Mouse (Mus musculus) forebrain, embryonic 13.5 days (tissue): Measurements from ENCODE around the gene Wnt1. TPM values are rescaled to one million over a fixed set of nuclear protein-coding genes. Genes with fewer than 3 reads are reported as not detected.
"Not testable (repeated sequence)": the region's sequence is repeated elsewhere in the genome, so short reads cannot be mapped to it uniquely, and the experiment has no call there.

Experiments
- ATAC-seq: fragments of 200-750 bp; cut with Nextera tagmentation; 2 replicates; pipeline ENCODE4 v1.8.0; 2017
- H3K27ac ChIP-seq: fragments of 300-500 bp; sonication (generic); 2 replicates; pipeline ENCODE4 v1.5.1; 2015; ENCODE audit warnings: inconsistent platforms, mild to moderate bottlenecking, moderate library complexity
- H3K27me3 ChIP-seq: fragments of 300-500 bp; sonication (generic); 2 replicates; pipeline ENCODE4 v1.6.1; 2015; ENCODE audit warnings: mild to moderate bottlenecking, inconsistent platforms
- H3K36me3 ChIP-seq: fragments of 300-500 bp; sonication (generic); 2 replicates; pipeline ENCODE4 v1.6.1; 2015; ENCODE audit warnings: mild to moderate bottlenecking, inconsistent platforms; ENCODE audit not compliant: poor library complexity, severe bottlenecking
- H3K4me1 ChIP-seq: fragments of 300-500 bp; sonication (generic); 2 replicates; pipeline ENCODE4 v1.6.1; 2015; ENCODE audit warnings: inconsistent platforms
- H3K4me2 ChIP-seq: fragments of 300-500 bp; sonication (generic); 2 replicates; pipeline ENCODE4 v1.6.1; 2015; ENCODE audit warnings: inconsistent platforms, mild to moderate bottlenecking, moderate library complexity
- H3K4me3 ChIP-seq: fragments of 300-500 bp; sonication (generic); 2 replicates; pipeline ENCODE4 v1.5.1; 2015; ENCODE audit warnings: mild to moderate bottlenecking, inconsistent platforms
- H3K9ac ChIP-seq: fragments of 300-500 bp; sonication (generic); 2 replicates; pipeline ENCODE4 v1.6.1; 2015; ENCODE audit warnings: mild to moderate bottlenecking, inconsistent platforms
- H3K9me3 ChIP-seq: fragments of 300-500 bp; sonication (generic); replicated peaks from 2 replicates; pipeline ENCODE4 v1.6.1; 2016; ENCODE audit warnings: inconsistent platforms
- WGBS: fragments of 180-500 bp; shearing (Covaris S2); methylation state at CpG from one replicate; pipeline ENCODE4 v1.1.7; 2015; 5-methylcytosine and 5-hydroxymethylcytosine counted together
- polyA plus RNA-seq: library from polyadenylated mRNA; unstranded; fragments of >200 nt; fragmentation: Nextera tagmentation; extraction: Ambion mirVana; gene quantifications from 2 replicates; pipeline ENCODE4 v1.2.1, GENCODE M21; 2015

Gene Wnt1
- polyA plus RNA-seq, result not detected in 2 replicates

DNA sequence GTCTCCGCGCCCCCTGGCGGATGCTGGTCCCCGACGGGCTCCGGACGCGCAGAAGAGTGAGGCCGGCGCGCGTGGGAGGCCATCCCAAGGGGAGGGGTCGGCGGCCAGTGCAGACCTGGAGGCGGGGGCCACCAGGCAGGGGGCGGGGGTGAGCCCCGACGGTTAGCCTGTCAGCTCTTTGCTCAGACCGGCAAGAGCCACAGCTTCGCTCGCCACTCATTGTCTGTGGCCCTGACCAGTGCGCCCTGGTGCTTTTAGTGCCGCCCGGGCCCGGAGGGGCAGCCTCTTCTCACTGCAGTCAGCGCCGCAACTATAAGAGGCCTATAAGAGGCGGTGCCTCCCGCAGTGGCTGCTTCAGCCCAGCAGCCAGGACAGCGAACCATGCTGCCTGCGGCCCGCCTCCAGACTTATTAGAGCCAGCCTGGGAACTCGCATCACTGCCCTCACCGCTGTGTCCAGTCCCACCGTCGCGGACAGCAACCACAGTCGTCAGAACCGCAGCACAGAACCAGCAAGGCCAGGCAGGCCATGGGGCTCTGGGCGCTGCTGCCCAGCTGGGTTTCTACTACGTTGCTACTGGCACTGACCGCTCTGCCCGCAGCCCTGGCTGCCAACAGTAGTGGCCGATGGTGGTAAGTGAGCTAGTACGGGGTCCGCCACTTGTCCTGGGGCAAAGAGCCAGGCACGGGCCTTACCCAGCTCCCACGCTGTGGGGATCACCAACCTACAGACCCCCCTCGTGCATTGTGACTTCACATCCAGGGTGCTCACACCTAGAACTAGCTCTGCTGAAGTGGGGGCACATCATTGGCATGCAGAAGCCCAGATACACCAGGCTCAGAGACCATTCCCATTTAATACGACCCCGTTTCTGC is at the start of gene Wnt1:
Gene Wnt1, plus strand, starts transcription at position 197 of the 875 bp plus-strand sequence.
- Histone ChIP-seq H3K4me1 (peaks cover 23% of the 10 kb centered on the region), H3K9me3 (0 out of 2 replicates have a peak, but pooled peaks cover 4% of the 10 kb centered on the region), H3K4me2 (no peak within 1 kb of the TSS; the same call in 1 of the 2 replicates), H3K9ac (no peak within 1 kb of the TSS), H3K27ac (no peak within 1 kb of the TSS), H3K4me3 (no peak within 1 kb of the TSS; the same call in 1 of the 2 replicates), H3K36me3 (no peaks in the 10 kb centered on the region), H3K27me3 (peaks cover 99% of the 10 kb centered on the region)
- under 1% methylated on average over 49 of the region's 51 CpGs for WGBS
- no peak for ATAC-seq

GRCm38 (mm10) chr15:98740219-98740618 is 49.4 kb upstream of the Wnt1 start:
- Histone ChIP-seq H3K9ac (no peak overlapping the region), H3K4me3 (no peak overlapping the region), H3K4me2 (no peak overlapping the region), H3K36me3 (peaks cover 90% of the 10 kb centered on the region), H3K9me3 (no peaks in the 10 kb centered on the region), H3K4me1 (no peaks in the 10 kb centered on the region), H3K27ac (no peak overlapping the region), H3K27me3 (no peaks in the 10 kb centered on the region)
- 82% methylated on average over 8 of the region's 8 CpGs for WGBS
- no peak for ATAC-seq

- Histone ChIP-seq H3K9me3 (no peaks in the 10 kb centered on the region), H3K27ac (no peak overlapping the region), H3K4me3 (no peak overlapping the region), H3K4me1 (no peaks in the 10 kb centered on the region), H3K36me3 (peaks cover 63% of the 10 kb centered on the region), H3K4me2 (no peak overlapping the region), H3K27me3 (no peaks in the 10 kb centered on the region), H3K9ac (no peak overlapping the region)
- WGBS, result 86% methylated on average over 8 of the region's 8 CpGs
- no peak for ATAC-seq
These were observed 46.8 kb upstream of the Wnt1 start for GRCm38 (mm10) chr15:98742766-98743428.

DNA sequence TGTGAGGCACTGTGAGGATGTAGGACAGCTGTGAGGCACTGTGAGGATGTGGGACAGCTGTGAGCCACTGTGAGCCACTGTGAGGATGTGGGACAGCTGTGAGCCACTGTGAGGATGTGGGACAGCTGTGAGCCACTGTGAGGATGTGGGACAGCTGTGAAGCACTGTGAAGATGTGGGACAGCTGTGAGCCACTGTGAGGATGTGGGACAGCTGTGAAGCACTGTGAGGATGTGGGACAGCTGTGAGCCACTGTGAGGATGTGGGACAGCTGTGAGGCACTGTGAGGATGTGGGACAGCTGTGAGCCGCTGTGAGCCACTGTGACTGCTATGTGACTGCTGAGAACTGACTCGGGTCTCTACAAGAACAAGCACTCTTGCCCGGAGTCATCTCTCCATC is 45.8 kb upstream of the Wnt1 start:
- 90% methylated on average over 3 of the region's 3 CpGs for WGBS
- not testable (repeated sequence) for H3K27ac ChIP-seq, H3K9me3 ChIP-seq, H3K9ac ChIP-seq, H3K4me3 ChIP-seq, ATAC-seq, H3K4me1 ChIP-seq, H3K27me3 ChIP-seq, H3K4me2 ChIP-seq
- peaks cover 55% of the 10 kb centered on the region for H3K36me3 ChIP-seq

DNA sequence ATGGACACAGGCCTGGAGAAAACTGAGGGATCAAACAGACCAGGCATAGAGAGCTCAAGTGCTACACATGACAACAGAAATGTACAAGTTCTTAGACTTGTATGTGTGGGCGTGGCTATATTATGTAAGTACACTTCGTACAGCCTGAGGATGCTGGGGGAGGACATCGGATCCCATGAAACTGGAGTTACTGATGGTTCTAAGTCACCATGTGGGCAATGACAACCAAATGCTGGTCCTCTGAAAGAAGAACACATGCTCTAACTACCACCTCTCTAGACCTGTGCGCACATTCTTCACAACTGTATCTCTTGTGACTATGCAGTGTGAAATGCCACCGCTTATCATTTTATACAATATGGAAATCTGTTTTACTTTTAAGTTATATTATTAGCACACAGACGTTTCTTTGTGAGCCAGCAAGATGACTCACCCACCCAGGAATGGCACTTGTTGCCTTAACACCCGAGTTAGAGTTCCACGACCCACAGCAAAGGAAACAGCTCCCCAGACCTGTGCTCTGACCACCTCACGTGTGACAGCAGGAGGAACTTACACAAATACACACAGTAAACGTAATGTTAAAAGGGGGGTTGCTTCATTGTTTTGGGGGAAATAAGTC is 43.2 kb upstream of the Wnt1 start:
- H3K4me2 ChIP-seq, result no peak overlapping the region
- 93% methylated on average over 10 of the region's 10 CpGs for WGBS
- H3K36me3 ChIP-seq, result peaks cover 34% of the 10 kb centered on the region
- H3K4me3 ChIP-seq, result no peak overlapping the region
- no peak for ATAC-seq
- H3K27me3 ChIP-seq, result no peaks in the 10 kb centered on the region
- no peak overlapping the region for H3K27ac ChIP-seq
- H3K9ac ChIP-seq, result no peak overlapping the region
- no peaks in the 10 kb centered on the region for H3K4me1 ChIP-seq
- H3K9me3 ChIP-seq, result no peaks in the 10 kb centered on the region

DNA sequence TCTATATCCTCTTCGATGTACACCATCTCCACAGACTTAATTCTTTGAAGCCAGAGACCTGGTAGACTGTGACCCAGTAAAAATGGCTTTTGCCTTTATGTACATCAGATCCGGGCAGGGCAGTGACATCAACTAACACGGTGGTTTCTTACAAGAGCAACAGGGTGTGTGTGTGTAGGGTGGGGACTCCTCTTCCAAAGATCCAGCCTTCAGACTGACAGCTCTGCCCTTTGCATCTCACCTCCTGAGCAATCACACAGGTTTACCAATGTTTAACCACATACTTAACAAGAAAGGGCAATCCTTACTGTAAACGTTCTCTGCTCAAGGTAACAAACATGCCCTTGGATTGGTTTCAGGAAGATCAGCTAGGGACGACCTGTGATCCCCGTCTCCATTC is 42.4 kb upstream of the Wnt1 start:
- Histone ChIP-seq H3K9me3 (no peaks in the 10 kb centered on the region), H3K9ac (no peak overlapping the region), H3K4me2 (no peak overlapping the region), H3K4me3 (no peak overlapping the region), H3K4me1 (no peaks in the 10 kb centered on the region), H3K27me3 (no peaks in the 10 kb centered on the region), H3K36me3 (peaks cover 26% of the 10 kb centered on the region), H3K27ac (no peak overlapping the region)
- no peak for ATAC-seq
- 89% methylated on average over 6 of the region's 6 CpGs for WGBS

DNA sequence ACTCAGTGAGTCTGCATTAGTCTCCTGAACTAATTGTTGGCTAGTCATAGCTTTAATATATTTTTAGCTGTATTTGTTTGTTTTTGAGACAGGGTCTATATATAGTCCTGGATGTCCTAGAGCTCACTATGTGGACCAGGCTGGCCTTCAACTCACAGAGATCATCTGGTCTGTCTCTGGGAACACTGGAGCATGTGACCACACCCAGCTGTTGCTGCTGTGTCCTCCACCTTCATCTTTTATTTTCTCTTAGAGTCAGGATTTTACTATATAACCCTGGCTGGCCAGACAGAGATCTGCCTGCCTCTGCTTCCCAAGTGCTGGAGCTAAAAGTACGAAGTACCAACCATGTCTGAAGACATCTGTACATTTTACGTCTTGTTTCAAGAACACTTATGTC is 40.6 kb upstream of the Wnt1 start:
- H3K27me3 ChIP-seq, result no peaks in the 10 kb centered on the region
- H3K36me3 ChIP-seq, result peaks cover 10% of the 10 kb centered on the region
- ATAC-seq, result no peak
- WGBS, result 95% methylated on average over 2 of the region's 2 CpGs
- H3K4me1 ChIP-seq, result 0 out of 2 replicates have a peak, but pooled peaks cover 5% of the 10 kb centered on the region
- H3K4me3 ChIP-seq, result no peak overlapping the region
- no peak overlapping the region for H3K4me2 ChIP-seq
- H3K9me3 ChIP-seq, result no peaks in the 10 kb centered on the region
- no peak overlapping the region for H3K9ac ChIP-seq
- no peak overlapping the region for H3K27ac ChIP-seq

- Histone ChIP-seq H3K4me1 (peaks cover 8% of the 10 kb centered on the region; the same call in 1 of the 2 replicates), H3K27me3 (no peaks in the 10 kb centered on the region), H3K4me3 (no peak overlapping the region), H3K36me3 (peaks cover 25% of the 10 kb centered on the region), H3K4me2 (no peak overlapping the region), H3K9me3 (no peaks in the 10 kb centered on the region), H3K9ac (no peak overlapping the region), H3K27ac (no peak overlapping the region)
- WGBS, result 69% methylated on average over 8 of the region's 8 CpGs
- ATAC-seq, result no peak
These were observed 36.6 kb upstream of the Wnt1 start for GRCm38 (mm10) chr15:98753021-98753423.

DNA sequence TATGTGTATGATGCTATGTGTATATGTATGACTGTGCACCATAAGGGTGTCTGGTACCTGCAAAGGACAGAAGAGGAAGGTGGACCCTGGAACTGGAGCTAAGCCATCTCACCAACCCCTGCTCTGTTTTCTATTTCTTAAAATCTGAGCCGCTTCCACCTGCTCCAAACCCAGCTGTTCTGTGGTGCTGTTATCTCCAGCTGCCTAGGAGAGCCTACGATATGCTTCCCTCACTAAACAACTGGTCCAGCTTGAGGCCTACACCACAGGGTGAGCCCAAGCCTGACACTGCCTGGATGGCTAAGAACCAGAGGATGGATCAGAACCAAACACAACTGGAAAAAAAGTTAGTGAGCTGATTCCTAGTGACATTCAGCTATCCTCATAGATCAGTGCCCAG is 35.5 kb upstream of the Wnt1 start:
- Histone ChIP-seq H3K9ac (0 out of 2 replicates have a peak overlapping the region, but pooled peaks have one; percentile 14), H3K27ac (no peak overlapping the region), H3K4me1 (peaks cover 8% of the 10 kb centered on the region; the same call in 1 of the 2 replicates), H3K27me3 (no peaks in the 10 kb centered on the region), H3K36me3 (peaks cover 36% of the 10 kb centered on the region), H3K4me3 (no peak overlapping the region), H3K9me3 (no peaks in the 10 kb centered on the region), H3K4me2 (no peak overlapping the region)
- no peak for ATAC-seq
- WGBS, result 89% methylated on average over 2 of the region's 2 CpGs

DNA sequence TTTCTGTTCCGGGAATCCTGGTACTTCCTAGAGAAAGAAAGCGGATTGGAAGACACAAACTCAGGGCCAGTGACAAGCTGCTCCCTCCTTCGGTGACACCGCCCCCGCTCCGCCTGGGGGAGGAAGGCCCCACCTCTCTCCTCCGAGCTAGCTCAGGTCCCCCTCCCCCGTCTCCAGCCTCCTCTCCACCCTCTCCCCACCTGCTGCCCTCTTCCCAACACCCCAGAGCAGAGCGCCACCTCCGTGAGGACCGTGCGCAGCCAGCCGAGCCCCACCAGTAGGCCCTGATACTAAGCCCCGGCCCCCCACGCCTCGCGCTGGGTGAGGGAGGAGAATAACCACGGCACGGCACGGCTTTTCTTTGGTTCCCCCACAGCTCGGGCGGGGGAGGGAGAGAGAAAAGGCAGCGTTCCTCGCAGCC is 27.4 kb upstream of the Wnt1 start:
- Histone ChIP-seq H3K36me3 (peaks cover 32% of the 10 kb centered on the region), H3K27ac (peak overlapping the region; percentile 89), H3K9ac (peak overlapping the region; percentile 98), H3K9me3 (no peaks in the 10 kb centered on the region), H3K4me2 (peak overlapping the region; percentile 82), H3K4me3 (peak overlapping the region; percentile 99), H3K4me1 (peaks cover 25% of the 10 kb centered on the region), H3K27me3 (peaks cover 25% of the 10 kb centered on the region)
- ATAC-seq, result peak; percentile 68
- 0% methylated on average over 22 of the region's 24 CpGs for WGBS

DNA sequence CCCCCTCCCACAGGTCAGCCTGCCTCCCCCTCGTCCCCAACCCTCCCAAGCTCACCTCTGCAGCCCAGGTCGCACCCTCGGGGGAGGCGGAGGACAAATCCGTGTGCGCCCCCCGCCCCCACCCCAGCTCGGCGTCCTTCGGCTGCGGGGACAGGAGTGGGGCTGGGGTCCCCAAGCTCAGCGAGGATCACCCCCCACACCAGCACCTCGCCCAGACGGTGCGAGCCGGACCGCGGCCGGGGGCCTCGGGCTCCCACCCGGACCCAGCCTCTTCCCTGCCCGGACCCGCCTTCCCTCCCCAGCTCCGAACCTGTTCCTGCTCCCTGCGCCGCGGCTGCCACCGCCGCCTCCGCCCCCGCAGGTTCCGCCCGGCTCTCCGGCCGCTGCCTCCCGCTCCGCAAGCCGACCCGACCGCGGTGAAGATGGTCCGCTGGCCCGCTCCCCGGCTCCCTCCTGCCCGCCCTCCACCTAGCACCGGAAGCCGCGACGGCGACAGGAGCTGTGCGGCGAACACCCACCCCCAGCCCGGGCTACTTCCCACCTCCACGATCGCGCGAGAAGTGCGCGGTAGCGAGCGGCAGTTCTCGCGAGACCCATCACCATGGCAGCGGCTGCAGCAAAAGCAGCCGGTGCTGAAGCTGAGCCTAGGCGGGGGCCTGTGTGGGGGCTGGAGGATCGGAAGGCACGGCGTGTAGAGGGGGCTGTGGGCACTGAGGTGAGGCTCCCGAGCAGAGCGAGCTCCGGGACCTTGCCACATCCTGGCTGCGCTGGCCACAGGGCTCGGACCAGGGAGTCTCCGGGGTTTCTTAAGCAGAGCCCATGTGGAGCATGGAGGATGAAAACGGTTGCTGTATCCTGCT is 26.8 kb upstream of the Wnt1 start, which contains the start of gene Arf3:
Gene Arf3, minus strand, starts transcription at position 545 of the 860 bp plus-strand sequence.
- Histone ChIP-seq H3K4me2 (peak within 1 kb of the TSS; percentile 82), H3K4me1 (peaks cover 25% of the 10 kb centered on the region), H3K9me3 (no peaks in the 10 kb centered on the region), H3K4me3 (peak within 1 kb of the TSS; percentile 99), H3K27ac (peak within 1 kb of the TSS; percentile 89), H3K9ac (peak within 1 kb of the TSS; percentile 98), H3K36me3 (peaks cover 28% of the 10 kb centered on the region), H3K27me3 (peaks cover 28% of the 10 kb centered on the region)
- peak; percentile 97 for ATAC-seq
- under 1% methylated on average over 73 of the region's 76 CpGs for WGBS
